Mouse (Mus musculus) embryonic facial prominence, embryonic 14.5 days (tissue): ENCODE data around the gene Limch1. TPM values are rescaled to one million over a fixed set of nuclear protein-coding genes. Genes with fewer than 3 reads are reported as not detected.

Source experiments
- ATAC-seq: fragments of 200-750 bp; cut with Nextera tagmentation; 2 replicates; pipeline ENCODE4 v1.8.0; 2017; ENCODE audit warnings: low read depth, moderate number of reproducible peaks, moderate TSS enrichment
- DNase-seq: peaks from one replicate; pipeline ENCODE4 v3.0.0-alpha.2; 2015; ENCODE audit warnings: low spot score
- H3K27ac ChIP-seq: fragments of 300-500 bp; sonication (generic); replicated peaks from 2 replicates; pipeline ENCODE4 v1.5.1; 2014; ENCODE audit warnings: low read depth, mild to moderate bottlenecking, low read length, moderate library complexity
- H3K27me3 ChIP-seq: fragments of 300-500 bp; sonication (generic); replicated peaks from 2 replicates; pipeline ENCODE4 v1.6.1; 2014; ENCODE audit warnings: low read length; ENCODE audit not compliant: control insufficient read depth, insufficient read depth
- H3K36me3 ChIP-seq: fragments of 300-500 bp; sonication (generic); 2 replicates; pipeline ENCODE4 v1.6.1; 2014; ENCODE audit warnings: low read length, mixed read lengths; ENCODE audit not compliant: control insufficient read depth, insufficient read depth
- H3K4me1 ChIP-seq: fragments of 300-500 bp; sonication (generic); 2 replicates; pipeline ENCODE4 v1.6.1; 2014; ENCODE audit warnings: antibody characterized with exemption, low read length; ENCODE audit not compliant: control insufficient read depth, insufficient read depth
- H3K4me2 ChIP-seq: fragments of 300-500 bp; sonication (generic); 2 replicates; pipeline ENCODE4 v1.6.1; 2014; ENCODE audit warnings: low read depth, mild to moderate bottlenecking, low read length, moderate library complexity, mixed read lengths
- H3K4me3 ChIP-seq: fragments of 300-500 bp; sonication (generic); 2 replicates; pipeline ENCODE4 v1.5.1; 2014; ENCODE audit warnings: low read depth, mild to moderate bottlenecking, low read length
- H3K9ac ChIP-seq: fragments of 300-500 bp; sonication (generic); 2 replicates; pipeline ENCODE4 v1.6.1; 2014; ENCODE audit warnings: low read depth, mild to moderate bottlenecking, low read length, moderate library complexity, mixed read lengths
- H3K9me3 ChIP-seq: fragments of 300-500 bp; sonication (generic); 2 replicates; pipeline ENCODE4 v1.6.1; 2016; ENCODE audit warnings: low read length; ENCODE audit not compliant: control insufficient read depth
- WGBS: fragments of 180-500 bp; shearing (Covaris S2); extraction: QIAGEN DNeasy Blood & Tissue Kit; methylation state at CpG from one replicate; pipeline ENCODE4 v1.1.7; 2014; 5-methylcytosine and 5-hydroxymethylcytosine counted together
- polyA plus RNA-seq: library from polyadenylated mRNA; unstranded; fragments of >200 nt; fragmentation: Nextera tagmentation; extraction: Ambion mirVana; gene quantifications from 2 replicates; pipeline ENCODE4 v1.2.1, GENCODE M21; 2014

The Limch1 gene
- polyA plus RNA-seq, 1 experiment from 2014 or later, result 71.1 TPM

GRCm38 (mm10) chr5:66855358-66856107 is 109.9 kb downstream of the Limch1 start:
- peak; percentile 75 for DNase-seq
- no peaks in the 10 kb centered on the region for H3K27me3 ChIP-seq

DNA sequence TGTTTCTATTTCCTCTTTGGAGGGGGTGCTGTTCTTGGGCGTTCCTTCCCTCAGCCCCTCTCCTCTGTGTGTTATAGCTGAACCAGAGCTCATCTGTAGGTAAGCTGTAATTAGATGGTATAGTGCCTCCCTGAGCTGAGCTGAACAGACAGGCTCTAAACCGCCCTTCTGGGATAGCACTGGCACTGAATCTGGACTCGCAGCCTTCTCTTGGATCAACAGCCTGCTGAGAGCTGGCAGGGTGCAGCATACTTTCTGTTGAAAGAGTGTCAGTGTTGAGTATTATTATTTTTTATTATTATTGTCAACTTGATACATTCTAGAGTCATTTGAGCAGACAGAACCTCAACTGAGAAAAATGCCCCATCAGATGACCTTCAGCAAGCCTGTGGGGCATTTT is 113.9 kb downstream of the Limch1 start:
- DNase-seq (no peak), ATAC-seq (no peak)
- Histone ChIP-seq H3K36me3 (no peaks in the 10 kb centered on the region), H3K9ac (no peak overlapping the region), H3K4me3 (no peak overlapping the region), H3K4me1 (peaks cover 14% of the 10 kb centered on the region), H3K27me3 (no peaks in the 10 kb centered on the region), H3K4me2 (no peak overlapping the region), H3K27ac (no peak overlapping the region), H3K9me3 (no peaks in the 10 kb centered on the region)
- 72% methylated on average over 3 of the region's 3 CpGs for WGBS

More at GRCm38 (mm10) chr5:66855358-66856107, 109.9 kb downstream of the Limch1 start:
- Histone ChIP-seq H3K4me2 (no peak overlapping the region), H3K4me1 (peaks cover 3% of the 10 kb centered on the region; the same call in 1 of the 2 replicates), H3K27ac (no peak overlapping the region), H3K36me3 (no peaks in the 10 kb centered on the region), H3K9me3 (no peaks in the 10 kb centered on the region), H3K9ac (no peak overlapping the region), H3K4me3 (no peak overlapping the region)
- no peak for ATAC-seq
- 69% methylated on average over 11 of the region's 11 CpGs for WGBS

GRCm38 (mm10) chr5:66861232-66862035 is 115.8 kb downstream of the Limch1 start:
- Histone ChIP-seq H3K36me3 (no peaks in the 10 kb centered on the region), H3K4me1 (peaks cover 16% of the 10 kb centered on the region), H3K27me3 (no peaks in the 10 kb centered on the region), H3K27ac (peak overlapping the region; percentile 50), H3K9ac (0 out of 2 replicates have a peak overlapping the region, but pooled peaks have one; percentile 10), H3K9me3 (no peaks in the 10 kb centered on the region), H3K4me3 (no peak overlapping the region), H3K4me2 (peak overlapping the region; percentile 21)
- peak; percentile 66 for ATAC-seq
- peak; percentile 71 for DNase-seq
- 51% methylated on average over 17 of the region's 17 CpGs for WGBS

- Histone ChIP-seq H3K27me3 (no peaks in the 10 kb centered on the region), H3K27ac (no peak overlapping the region), H3K36me3 (no peaks in the 10 kb centered on the region), H3K9ac (no peak overlapping the region), H3K4me2 (no peak overlapping the region), H3K4me3 (no peak overlapping the region), H3K9me3 (no peaks in the 10 kb centered on the region), H3K4me1 (peaks cover 16% of the 10 kb centered on the region)
- no peak for ATAC-seq
- WGBS, result 56% methylated on average over 4 of the region's 4 CpGs
- DNase-seq, result no peak
These were observed 116.5 kb downstream of the Limch1 start for GRCm38 (mm10) chr5:66862151-66862550.

DNA sequence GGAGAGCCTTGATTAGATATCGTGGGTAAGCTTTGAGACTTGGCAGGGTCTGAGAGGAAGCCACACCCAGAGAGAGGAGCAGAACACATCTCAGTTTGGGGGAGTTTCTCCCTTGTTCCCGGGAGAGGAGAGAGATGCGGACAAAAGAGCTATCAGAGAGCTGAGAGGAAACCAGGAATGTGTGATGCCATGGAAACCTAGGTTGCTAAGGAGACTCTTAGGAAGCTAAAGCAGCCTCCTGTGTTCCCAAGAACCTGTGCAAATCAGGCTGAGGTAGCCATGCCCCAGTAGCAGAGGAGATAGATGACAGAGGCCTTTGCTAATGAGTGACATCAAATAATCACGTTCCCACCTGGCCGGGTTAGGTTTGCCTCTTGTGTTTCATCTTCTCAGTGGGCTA is 119.6 kb downstream of the Limch1 start:
- 63% methylated on average over 5 of the region's 5 CpGs for WGBS
- no peak for ATAC-seq
- Histone ChIP-seq H3K4me1 (peaks cover 16% of the 10 kb centered on the region), H3K9ac (no peak overlapping the region), H3K9me3 (no peaks in the 10 kb centered on the region), H3K4me2 (no peak overlapping the region), H3K36me3 (no peaks in the 10 kb centered on the region), H3K4me3 (no peak overlapping the region), H3K27ac (no peak overlapping the region), H3K27me3 (no peaks in the 10 kb centered on the region)
- no peak for DNase-seq

DNA sequence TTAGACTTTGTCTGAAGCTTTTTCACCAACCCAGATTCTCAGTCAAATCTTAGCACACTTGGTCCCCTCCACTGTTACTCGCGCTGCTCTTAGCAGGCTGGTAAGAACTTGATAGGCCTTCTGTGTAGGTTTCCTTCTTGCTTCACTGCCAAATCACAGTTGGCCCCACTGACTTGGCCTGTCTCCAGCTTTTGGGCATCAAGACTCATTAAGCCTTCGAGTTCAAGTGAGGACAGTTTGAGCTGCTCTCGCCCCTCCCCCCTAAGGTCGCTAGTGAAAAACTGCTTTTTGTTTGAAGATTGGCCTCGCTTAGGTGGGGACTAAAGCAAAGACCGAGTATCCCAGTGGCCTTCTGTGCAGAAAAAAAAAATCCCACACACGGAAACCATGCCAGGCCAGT is 120.4 kb downstream of the Limch1 start:
- no peak overlapping the region for H3K4me2 ChIP-seq
- WGBS, result 53% methylated on average over 8 of the region's 8 CpGs
- ATAC-seq (no peak), DNase-seq (peak; percentile 74)
- no peaks in the 10 kb centered on the region for H3K9me3 ChIP-seq
- H3K4me3 ChIP-seq, result no peak overlapping the region
- H3K27ac ChIP-seq, result no peak overlapping the region
- H3K9ac ChIP-seq, result no peak overlapping the region
- peaks cover 14% of the 10 kb centered on the region for H3K4me1 ChIP-seq
- no peaks in the 10 kb centered on the region for H3K27me3 ChIP-seq
- H3K36me3 ChIP-seq, result no peaks in the 10 kb centered on the region

DNA sequence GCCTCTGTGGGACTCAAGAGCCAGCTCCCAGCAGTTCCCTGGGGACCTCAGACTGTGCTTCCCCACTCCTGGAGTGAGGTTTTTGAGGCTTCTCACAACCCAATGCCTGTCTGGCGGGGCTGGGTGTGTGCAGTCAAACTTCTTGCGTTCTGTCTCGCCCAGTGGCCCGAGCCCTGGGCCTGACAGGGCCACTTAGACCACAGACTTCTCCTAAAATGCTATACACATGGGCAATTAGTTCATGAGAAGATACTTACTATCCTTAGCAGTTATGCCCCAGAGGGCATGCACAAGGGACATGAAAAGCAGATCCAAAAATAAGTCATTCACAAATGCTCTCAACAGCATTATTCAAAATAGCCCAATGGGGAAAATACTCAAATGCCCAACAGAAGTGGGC is 123.9 kb downstream of the Limch1 start:
- no peaks in the 10 kb centered on the region for H3K9me3 ChIP-seq
- H3K4me1 ChIP-seq, result 0 out of 2 replicates have a peak, but pooled peaks cover 5% of the 10 kb centered on the region
- no peak overlapping the region for H3K4me2 ChIP-seq
- H3K27me3 ChIP-seq, result no peaks in the 10 kb centered on the region
- 93% methylated on average over 4 of the region's 4 CpGs for WGBS
- ATAC-seq, result no peak
- DNase-seq, result no peak
- no peak overlapping the region for H3K9ac ChIP-seq
- H3K36me3 ChIP-seq, result no peaks in the 10 kb centered on the region
- H3K27ac ChIP-seq, result no peak overlapping the region
- H3K4me3 ChIP-seq, result no peak overlapping the region

DNA sequence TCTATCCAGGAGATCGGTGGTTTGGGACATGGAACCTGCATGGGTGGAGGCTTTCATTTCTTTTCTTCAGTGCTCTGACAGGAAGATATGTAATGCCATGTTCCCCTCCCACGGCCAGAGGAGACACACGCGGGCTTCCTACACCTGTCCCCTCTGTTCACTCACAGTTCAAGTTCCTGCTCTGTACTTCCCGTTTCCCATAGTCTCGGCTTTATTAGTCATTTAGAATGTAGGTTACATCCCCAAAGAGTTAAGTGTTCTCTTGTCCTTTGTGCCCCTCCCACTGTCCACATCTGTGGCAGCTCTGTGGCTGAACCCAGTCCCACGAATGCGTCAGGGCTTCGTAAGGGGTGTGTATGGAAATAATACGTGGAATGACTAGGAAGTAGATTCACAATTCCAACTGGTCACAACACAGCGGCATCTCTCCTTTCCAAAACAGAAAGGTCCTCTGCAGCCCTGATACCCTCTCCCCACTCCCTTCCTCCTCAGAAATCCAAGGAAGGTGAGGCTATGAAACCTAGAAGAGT is 126.0 kb downstream of the Limch1 start:
- Histone ChIP-seq H3K36me3 (no peaks in the 10 kb centered on the region), H3K4me1 (0 out of 2 replicates have a peak, but pooled peaks cover 4% of the 10 kb centered on the region), H3K9me3 (no peaks in the 10 kb centered on the region), H3K27me3 (no peaks in the 10 kb centered on the region), H3K27ac (no peak overlapping the region), H3K4me2 (no peak overlapping the region), H3K4me3 (no peak overlapping the region), H3K9ac (no peak overlapping the region)
- 81% methylated on average over 10 of the region's 11 CpGs for WGBS
- ATAC-seq, result no peak
- DNase-seq, result no peak
